Mouse (Mus musculus): ENCODE data around the gene Pld6. TPM values are rescaled to one million over a fixed set of nuclear protein-coding genes. Genes with fewer than 3 reads are reported as not detected.
A peak's percentile ranks its signal among the peaks of the same experiment; 100 is the strongest.

Pld6 gene
- total RNA-seq, 1 experiment from 2014 or later = 3.7 TPM

DNA sequence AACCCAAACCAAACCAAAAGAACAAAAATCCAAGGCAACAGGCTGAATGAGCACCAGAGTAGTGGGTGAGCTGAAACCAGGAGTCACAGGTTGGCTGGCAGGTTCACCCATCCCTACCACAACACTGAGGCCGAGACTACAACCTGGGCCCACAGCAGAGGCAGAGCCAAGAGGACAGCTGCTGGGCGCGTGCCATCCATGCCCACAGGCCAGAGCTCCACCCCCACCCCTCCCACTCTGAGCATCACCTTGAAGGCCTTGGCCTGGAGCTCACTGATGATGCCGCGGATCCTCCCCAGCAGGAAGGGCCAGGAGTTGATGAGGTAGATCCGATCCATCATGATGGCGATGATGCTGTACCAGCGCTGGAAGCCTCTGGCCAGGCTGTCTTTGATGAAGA lies 14.4 kb upstream of the Pld6 start:
- ATAC-seq (replicated peaks in 1 of 2; ENCODE audit: insufficient read depth in 1 of 2, low FRiP score in 2 of 2, low TSS enrichment in 1 of 2, low read depth in 1 of 2, poor library complexity in 2 of 2, severe bottlenecking in 2 of 2) = no peak

- ATAC-seq (replicated peaks in 1 of 2; ENCODE audit: insufficient read depth in 1 of 2, low FRiP score in 2 of 2, low TSS enrichment in 1 of 2, low read depth in 1 of 2, poor library complexity in 2 of 2, severe bottlenecking in 2 of 2) = no peak
These were observed 13.0 kb upstream of the Pld6 start for GRCm38 (mm10) chr11:59800412-59800811.

DNA sequence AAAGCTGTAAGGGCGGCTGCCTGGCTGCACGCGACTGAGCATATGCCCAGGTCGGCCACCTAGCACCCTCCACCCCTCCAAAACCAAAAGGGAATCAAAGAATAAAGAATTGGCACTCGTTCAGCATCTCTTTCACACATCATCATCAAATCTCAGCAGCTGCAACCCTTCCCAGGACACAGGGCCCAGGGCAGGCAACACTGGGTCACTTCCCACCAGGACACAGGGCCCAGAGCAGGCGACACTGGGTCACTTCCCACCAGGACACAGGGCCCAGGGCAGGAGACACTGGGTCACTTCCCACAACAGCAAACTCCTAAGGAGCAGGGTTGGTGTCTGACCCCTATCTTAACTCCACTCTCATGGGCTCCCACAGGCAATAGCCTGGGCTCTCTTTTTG lies 5.9 kb upstream of the Pld6 start:
- ATAC-seq (replicated peaks in 1 of 2; ENCODE audit: insufficient read depth in 1 of 2, low FRiP score in 2 of 2, low TSS enrichment in 1 of 2, low read depth in 1 of 2, poor library complexity in 2 of 2, severe bottlenecking in 2 of 2) = no peak

- no peak for ATAC-seq (replicated peaks in 1 of 2; ENCODE audit: insufficient read depth in 1 of 2, low FRiP score in 2 of 2, low TSS enrichment in 1 of 2, low read depth in 1 of 2, poor library complexity in 2 of 2, severe bottlenecking in 2 of 2)
These were observed 1.9 kb upstream of the Pld6 start for GRCm38 (mm10) chr11:59789311-59789710.

GRCm38 (mm10) chr11:59786444-59787198 lies 824 bp downstream of the Pld6 start:
- ATAC-seq (replicated peaks in 1 of 2; ENCODE audit: insufficient read depth in 1 of 2, low FRiP score in 2 of 2, low TSS enrichment in 1 of 2, low read depth in 1 of 2, poor library complexity in 2 of 2, severe bottlenecking in 2 of 2) = 0 out of 4 replicates have a peak, but pooled peaks of 1 of the 2 experiments have one; percentile 5

DNA sequence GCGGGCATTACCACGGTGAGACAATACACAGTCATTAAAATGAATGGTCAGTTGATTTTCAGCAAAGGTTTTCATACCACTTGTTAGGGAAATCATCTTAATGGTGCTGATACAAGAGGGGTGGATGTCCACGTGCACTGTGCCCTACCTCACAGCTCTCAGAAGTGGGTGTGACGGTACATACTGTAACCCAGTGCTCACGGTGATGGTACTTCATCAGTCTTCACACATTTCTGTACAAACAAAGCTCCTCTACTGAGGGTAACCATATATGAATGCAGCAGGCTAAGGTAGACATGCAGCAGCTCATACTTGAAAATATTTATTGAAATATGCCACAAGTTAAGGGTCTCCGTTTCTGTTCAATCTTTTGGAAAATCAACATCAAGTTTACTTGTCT lies 3.9 kb downstream of the Pld6 start:
- ATAC-seq (replicated peaks in 1 of 2; ENCODE audit: insufficient read depth in 1 of 2, low FRiP score in 2 of 2, low TSS enrichment in 1 of 2, low read depth in 1 of 2, poor library complexity in 2 of 2, severe bottlenecking in 2 of 2) = no peak

DNA sequence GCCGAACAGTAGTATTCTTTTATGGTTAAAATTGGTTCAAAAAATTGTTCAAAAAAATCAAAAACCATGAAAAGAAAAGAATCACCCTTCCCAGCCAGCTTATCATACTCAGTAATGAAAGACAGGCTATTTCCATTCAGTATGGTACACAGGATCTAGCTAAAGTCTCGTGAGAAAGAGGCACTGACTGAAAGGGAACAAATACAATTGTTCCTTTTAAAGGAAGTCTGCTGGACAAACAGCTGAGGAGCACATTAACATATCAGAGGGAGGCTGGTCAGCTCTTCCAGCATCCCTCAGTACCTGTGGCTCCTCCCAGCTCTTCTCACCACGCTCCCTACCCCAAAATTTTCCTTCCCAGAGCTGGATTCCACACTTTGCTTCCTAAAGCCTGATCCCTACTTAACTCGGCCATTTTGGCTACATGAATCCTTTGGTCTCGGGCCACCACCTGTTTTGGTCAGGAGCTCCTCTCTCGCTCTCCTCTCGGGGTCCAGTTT lies 5.3 kb downstream of the Pld6 start:
- no peak for ATAC-seq (replicated peaks in 1 of 2; ENCODE audit: insufficient read depth in 1 of 2, low FRiP score in 2 of 2, low TSS enrichment in 1 of 2, low read depth in 1 of 2, poor library complexity in 2 of 2, severe bottlenecking in 2 of 2)

DNA sequence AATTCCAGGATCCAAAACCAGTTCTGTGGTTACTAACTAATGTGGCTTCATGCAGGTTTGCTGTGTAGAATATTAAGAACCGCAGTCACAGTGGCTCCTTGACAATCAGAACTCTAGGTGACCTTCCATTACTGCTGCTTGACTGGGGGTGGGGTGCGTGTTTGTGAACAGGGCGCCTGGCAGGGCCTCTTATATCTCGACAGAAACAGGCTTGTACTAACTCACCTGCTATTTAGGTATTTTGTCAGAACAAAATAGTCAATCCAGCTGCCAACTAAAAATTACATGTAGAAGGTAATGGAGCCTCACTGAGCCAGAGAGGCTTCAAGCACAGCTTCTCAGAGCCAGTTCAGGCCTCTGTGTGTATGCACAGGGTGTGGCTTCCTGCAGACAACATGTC lies 7.2 kb downstream of the Pld6 start:
- no peak for ATAC-seq (replicated peaks in 1 of 2; ENCODE audit: insufficient read depth in 1 of 2, low FRiP score in 2 of 2, low TSS enrichment in 1 of 2, low read depth in 1 of 2, poor library complexity in 2 of 2, severe bottlenecking in 2 of 2)

DNA sequence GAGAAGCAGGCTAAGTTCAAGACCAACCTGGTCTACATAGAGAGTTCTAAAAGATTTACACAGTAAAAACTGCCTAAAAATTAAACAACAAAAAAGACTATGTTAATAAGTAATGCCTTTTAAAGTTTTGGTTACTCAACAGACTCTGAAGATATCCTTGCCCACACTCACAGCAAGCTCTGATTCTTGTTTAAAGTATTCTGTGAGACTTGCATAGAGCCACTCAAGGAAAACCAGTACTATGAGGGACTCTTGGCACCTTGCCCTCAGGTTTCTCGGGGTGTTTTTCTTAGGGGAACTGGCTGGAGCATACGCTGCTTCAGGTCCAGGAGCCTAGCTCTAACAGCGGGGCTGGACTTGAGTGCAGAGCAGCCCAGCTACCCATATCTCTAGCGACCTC lies 8.0 kb downstream of the Pld6 start:
- no peak for ATAC-seq (replicated peaks in 1 of 2; ENCODE audit: insufficient read depth in 1 of 2, low FRiP score in 2 of 2, low TSS enrichment in 1 of 2, low read depth in 1 of 2, poor library complexity in 2 of 2, severe bottlenecking in 2 of 2)

DNA sequence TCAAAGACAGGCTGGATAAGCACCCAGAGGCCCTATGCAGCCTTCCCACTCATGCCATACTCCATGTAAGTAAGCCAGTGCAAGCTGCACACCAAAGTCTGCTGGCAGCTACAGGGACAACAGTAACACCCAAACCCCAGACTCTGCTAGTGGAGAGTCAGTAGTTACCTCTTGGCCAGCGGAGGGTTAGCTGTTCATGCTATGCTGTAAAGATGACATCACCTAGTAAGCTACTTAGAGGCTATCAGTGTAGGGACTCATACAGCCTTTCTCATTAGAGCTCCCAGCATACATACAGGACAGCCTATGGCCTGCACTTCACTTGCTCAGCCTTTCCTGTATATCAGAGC lies 8.6 kb downstream of the Pld6 start:
- no peak for ATAC-seq (replicated peaks in 1 of 2; ENCODE audit: insufficient read depth in 1 of 2, low FRiP score in 2 of 2, low TSS enrichment in 1 of 2, low read depth in 1 of 2, poor library complexity in 2 of 2, severe bottlenecking in 2 of 2)

GRCm38 (mm10) chr11:59778181-59778873 lies 9.1 kb downstream of the Pld6 start:
- ATAC-seq (replicated peaks in 1 of 2; ENCODE audit: insufficient read depth in 1 of 2, low FRiP score in 2 of 2, low TSS enrichment in 1 of 2, low read depth in 1 of 2, poor library complexity in 2 of 2, severe bottlenecking in 2 of 2) = peak; percentile 90 to 96

GRCm38 (mm10) chr11:59777259-59777658 lies 10.2 kb downstream of the Pld6 start:
- ATAC-seq (replicated peaks in 1 of 2; ENCODE audit: insufficient read depth in 1 of 2, low FRiP score in 2 of 2, low TSS enrichment in 1 of 2, low read depth in 1 of 2, poor library complexity in 2 of 2, severe bottlenecking in 2 of 2) = no peak

DNA sequence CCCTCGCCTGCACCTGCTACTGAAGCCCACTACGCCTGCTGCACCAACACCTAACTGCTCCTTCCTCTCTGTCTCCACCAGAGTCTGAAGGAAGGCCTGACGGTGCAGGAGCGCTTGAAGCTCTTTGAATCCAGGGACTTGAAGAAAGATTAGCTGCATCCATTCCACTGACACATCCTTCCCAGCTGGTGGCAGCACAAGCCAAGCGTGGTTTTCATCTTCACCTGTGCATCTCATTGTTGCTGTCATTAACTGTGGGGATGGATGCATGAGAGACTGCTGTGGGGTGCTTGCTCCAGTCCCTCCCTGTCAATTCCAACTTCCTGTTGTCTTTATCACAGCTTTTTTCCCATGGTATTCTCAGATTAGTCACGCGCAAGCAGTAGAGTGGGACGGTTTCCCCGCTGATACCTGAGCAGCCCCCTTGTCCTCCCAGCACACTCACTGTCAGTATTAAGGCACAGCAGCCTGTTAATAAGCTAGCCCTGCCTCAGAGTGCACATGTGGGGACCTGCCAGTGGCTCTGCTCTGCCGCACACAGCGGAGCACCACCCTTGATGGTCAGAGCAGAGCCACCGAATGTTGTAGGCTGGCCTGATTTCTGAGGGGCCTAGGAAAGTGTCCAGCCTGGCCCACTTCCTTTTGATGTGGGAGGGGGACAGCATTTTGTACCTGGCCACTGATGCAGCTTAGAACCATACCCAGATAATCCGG lies 11.9 kb downstream of the Pld6 start:
- no peak for ATAC-seq (replicated peaks in 1 of 2; ENCODE audit: insufficient read depth in 1 of 2, low FRiP score in 2 of 2, low TSS enrichment in 1 of 2, low read depth in 1 of 2, poor library complexity in 2 of 2, severe bottlenecking in 2 of 2)

GRCm38 (mm10) chr11:59774522-59774921 lies 12.9 kb downstream of the Pld6 start:
- no peak for ATAC-seq (replicated peaks in 1 of 2; ENCODE audit: insufficient read depth in 1 of 2, low FRiP score in 2 of 2, low TSS enrichment in 1 of 2, low read depth in 1 of 2, poor library complexity in 2 of 2, severe bottlenecking in 2 of 2)

- ATAC-seq (replicated peaks in 1 of 2; ENCODE audit: insufficient read depth in 1 of 2, low FRiP score in 2 of 2, low TSS enrichment in 1 of 2, low read depth in 1 of 2, poor library complexity in 2 of 2, severe bottlenecking in 2 of 2) = no peak
These were observed 14.5 kb downstream of the Pld6 start for GRCm38 (mm10) chr11:59772902-59773301.

DNA sequence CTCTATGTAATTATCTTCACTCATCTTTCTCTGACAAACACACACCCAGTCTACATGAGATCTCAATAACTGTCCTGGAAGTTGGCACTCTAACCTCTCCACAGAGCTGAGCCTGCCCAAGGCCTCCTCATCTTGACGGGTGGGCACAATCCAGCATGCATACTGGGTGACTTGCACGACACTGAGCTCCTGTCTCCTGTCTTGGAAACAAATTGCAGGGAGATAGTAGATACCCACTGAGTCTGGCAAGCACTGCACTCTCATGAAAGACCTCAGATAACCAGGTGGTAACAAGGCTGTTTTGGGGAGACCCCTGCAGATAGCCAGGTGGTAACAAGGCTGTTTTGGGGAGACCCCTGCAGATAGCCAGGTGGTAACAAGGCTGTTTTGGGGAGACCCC lies 15.2 kb downstream of the Pld6 start:
- no peak for ATAC-seq (replicated peaks in 1 of 2; ENCODE audit: insufficient read depth in 1 of 2, low FRiP score in 2 of 2, low TSS enrichment in 1 of 2, low read depth in 1 of 2, poor library complexity in 2 of 2, severe bottlenecking in 2 of 2)

- peak; percentile 44 to 55; a peak in 2 of 4 replicates for ATAC-seq (replicated peaks in 1 of 2; ENCODE audit: insufficient read depth in 1 of 2, low FRiP score in 2 of 2, low TSS enrichment in 1 of 2, low read depth in 1 of 2, poor library complexity in 2 of 2, severe bottlenecking in 2 of 2)
These were observed 16.7 kb downstream of the Pld6 start for GRCm38 (mm10) chr11:59770753-59771152.

DNA sequence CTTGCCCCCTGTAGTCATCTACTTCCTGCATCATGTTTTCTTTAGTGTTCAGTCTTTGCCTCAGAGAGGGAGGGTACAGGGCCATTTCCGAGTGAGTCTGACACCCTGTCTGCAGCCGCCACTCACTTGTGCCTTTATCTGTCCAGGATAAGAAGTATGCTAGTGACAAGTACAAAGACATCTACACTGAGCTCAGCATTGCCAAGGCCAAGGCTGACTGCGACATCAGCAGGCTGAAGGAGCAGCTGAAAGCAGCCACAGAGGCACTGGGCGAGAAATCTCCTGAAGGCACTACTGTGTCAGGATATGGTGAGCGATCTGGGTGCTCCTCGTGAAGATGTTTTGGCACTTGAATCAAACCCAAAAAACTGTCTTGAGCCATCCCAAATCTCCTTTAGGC lies 17.7 kb downstream of the Pld6 start:
- no peak for ATAC-seq (replicated peaks in 1 of 2; ENCODE audit: insufficient read depth in 1 of 2, low FRiP score in 2 of 2, low TSS enrichment in 1 of 2, low read depth in 1 of 2, poor library complexity in 2 of 2, severe bottlenecking in 2 of 2)
